Mouse (Mus musculus) forebrain, embryonic 11.5 days (tissue): Measurements from ENCODE around the gene 4921517D22Rik. TPM values are rescaled to one million over a fixed set of nuclear protein-coding genes. Genes with fewer than 3 reads are reported as not detected.
"Not testable (repeated sequence)": the region's sequence is repeated elsewhere in the genome, so short reads cannot be mapped to it uniquely, and the experiment has no call there.

ENCODE experiments used
- ATAC-seq: fragments of 200-750 bp; cut with Nextera tagmentation; replicated peaks from 2 replicates; pipeline ENCODE4 v1.8.0; 2017; ENCODE audit warnings: moderate TSS enrichment; ENCODE audit not compliant: low FRiP score
- DNase-seq: peaks from one replicate; pipeline ENCODE4 v3.0.0-alpha.2; 2017; ENCODE audit warnings: low spot score
- H3K27ac ChIP-seq: fragments of 300-500 bp; sonication (generic); 2 replicates; pipeline ENCODE4 v1.5.1; 2014; ENCODE audit warnings: low read depth, low read length
- H3K27me3 ChIP-seq: fragments of 300-500 bp; sonication (generic); 2 replicates; pipeline ENCODE4 v1.6.1; 2014; ENCODE audit warnings: mild to moderate bottlenecking, low read length, mixed read lengths; ENCODE audit not compliant: control insufficient read depth, insufficient read depth
- H3K36me3 ChIP-seq: fragments of 300-500 bp; sonication (generic); 2 replicates; pipeline ENCODE4 v1.6.1; 2014; ENCODE audit warnings: mild to moderate bottlenecking, low read length, moderate library complexity, mixed read lengths; ENCODE audit not compliant: control insufficient read depth, insufficient read depth
- H3K4me1 ChIP-seq: fragments of 300-500 bp; sonication (generic); replicated peaks from 2 replicates; pipeline ENCODE4 v1.6.1; 2014; ENCODE audit warnings: low read length, mixed read lengths; ENCODE audit not compliant: control insufficient read depth, insufficient read depth
- H3K4me2 ChIP-seq: fragments of 300-500 bp; sonication (generic); 2 replicates; pipeline ENCODE4 v1.6.1; 2014; ENCODE audit warnings: low read depth, mild to moderate bottlenecking, low read length, moderate library complexity, mixed read lengths; ENCODE audit not compliant: severe bottlenecking
- H3K4me3 ChIP-seq: fragments of 300-500 bp; sonication (generic); 2 replicates; pipeline ENCODE4 v1.5.1; 2014; ENCODE audit warnings: low read depth, low read length
- H3K9ac ChIP-seq: fragments of 300-500 bp; sonication (generic); 2 replicates; pipeline ENCODE4 v1.6.1; 2014; ENCODE audit warnings: low read length
- H3K9me3 ChIP-seq: fragments of 300-500 bp; sonication (generic); 2 replicates; pipeline ENCODE4 v1.6.1; 2016; ENCODE audit warnings: low read length, mixed read lengths; ENCODE audit not compliant: control insufficient read depth
- WGBS: fragments of 180-500 bp; shearing (Covaris S2); extraction: QIAGEN DNeasy Blood & Tissue Kit; methylation state at CpG from one replicate; pipeline ENCODE4 v1.1.7; 2014; 5-methylcytosine and 5-hydroxymethylcytosine counted together
- polyA plus RNA-seq: library from polyadenylated mRNA; unstranded; fragments of >200 nt; fragmentation: Nextera tagmentation; extraction: Ambion mirVana; gene quantifications from 2 replicates; pipeline ENCODE4 v1.2.1, GENCODE M21; 2014

The 4921517D22Rik gene
- polyA plus RNA-seq, 1 experiment from 2014 or later, result not detected

GRCm38 (mm10) chr13:59728378-59729093 lies 34.6 kb upstream of the 4921517D22Rik start:
- Histone ChIP-seq H3K27me3 (peaks cover 2% of the 10 kb centered on the region; the same call in 1 of the 2 replicates), H3K4me2 (no peak overlapping the region), H3K9ac (no peak overlapping the region), H3K4me1 (no peaks in the 10 kb centered on the region), H3K9me3 (no peaks in the 10 kb centered on the region), H3K36me3 (no peaks in the 10 kb centered on the region), H3K27ac (no peak overlapping the region), H3K4me3 (no peak overlapping the region)
- WGBS, result 37% methylated on average over 7 of the region's 7 CpGs
- ATAC-seq (peak; percentile 81), DNase-seq (peak; percentile 89)

GRCm38 (mm10) chr13:59726139-59726867 lies 32.4 kb upstream of the 4921517D22Rik start:
- peak overlapping the region; percentile 24 for H3K9ac ChIP-seq

GRCm38 (mm10) chr13:59722089-59722488 lies 28.2 kb upstream of the 4921517D22Rik start:
- H3K9ac ChIP-seq, H3K4me3 ChIP-seq, H3K27ac ChIP-seq, H3K36me3 ChIP-seq, ATAC-seq, DNase-seq, H3K27me3 ChIP-seq, H3K4me2 ChIP-seq, H3K9me3 ChIP-seq, H3K4me1 ChIP-seq: not testable (repeated sequence)
- WGBS, result 88% methylated on average over 1 of the region's 1 CpGs

More at GRCm38 (mm10) chr13:59726139-59726867, 32.4 kb upstream of the 4921517D22Rik start:
- H3K4me1 ChIP-seq, result no peaks in the 10 kb centered on the region
- ATAC-seq (no peak), DNase-seq (no peak)
- H3K4me2 ChIP-seq, result peak overlapping the region; percentile 37
- no peaks in the 10 kb centered on the region for H3K36me3 ChIP-seq
- H3K27me3 ChIP-seq, result peaks cover 2% of the 10 kb centered on the region; the same call in 1 of the 2 replicates
- no peak overlapping the region for H3K27ac ChIP-seq
- WGBS, result 32% methylated on average over 29 of the region's 29 CpGs
- no peaks in the 10 kb centered on the region for H3K9me3 ChIP-seq
- H3K4me3 ChIP-seq, result no peak overlapping the region

GRCm38 (mm10) chr13:59719475-59719874 lies 25.6 kb upstream of the 4921517D22Rik start:
- Histone ChIP-seq H3K27me3 (no peaks in the 10 kb centered on the region), H3K9me3 (no peaks in the 10 kb centered on the region), H3K27ac (no peak overlapping the region), H3K4me1 (no peaks in the 10 kb centered on the region), H3K36me3 (no peaks in the 10 kb centered on the region), H3K4me2 (no peak overlapping the region), H3K9ac (no peak overlapping the region), H3K4me3 (no peak overlapping the region)
- 92% methylated on average over 1 of the region's 1 CpGs for WGBS
- ATAC-seq (no peak), DNase-seq (no peak)

GRCm38 (mm10) chr13:59718857-59719440 lies 25.0 kb upstream of the 4921517D22Rik start:
- H3K27ac ChIP-seq, H3K27me3 ChIP-seq, DNase-seq, H3K9me3 ChIP-seq, H3K36me3 ChIP-seq, H3K4me2 ChIP-seq, H3K4me3 ChIP-seq, ATAC-seq, H3K4me1 ChIP-seq, H3K9ac ChIP-seq: not testable (repeated sequence)
- WGBS, result 49% methylated on average over 6 of the region's 6 CpGs

GRCm38 (mm10) chr13:59713710-59714109 lies 19.8 kb upstream of the 4921517D22Rik start:
- DNase-seq (no peak), ATAC-seq (no peak)
- no peak overlapping the region for H3K4me3 ChIP-seq
- no peak overlapping the region for H3K4me2 ChIP-seq
- H3K36me3 ChIP-seq, result no peaks in the 10 kb centered on the region
- H3K9ac ChIP-seq, result no peak overlapping the region
- no peaks in the 10 kb centered on the region for H3K27me3 ChIP-seq
- WGBS, result 49% methylated on average over 3 of the region's 3 CpGs
- H3K9me3 ChIP-seq, result no peaks in the 10 kb centered on the region
- H3K27ac ChIP-seq, result no peak overlapping the region
- H3K4me1 ChIP-seq, result no peaks in the 10 kb centered on the region

- H3K4me3 ChIP-seq, H3K27me3 ChIP-seq, H3K9ac ChIP-seq, H3K9me3 ChIP-seq, H3K4me1 ChIP-seq, H3K4me2 ChIP-seq, ATAC-seq, H3K36me3 ChIP-seq, DNase-seq, H3K27ac ChIP-seq: not testable (repeated sequence)
- 74% methylated on average over 3 of the region's 3 CpGs for WGBS
Observed at GRCm38 (mm10) chr13:59711984-59712383, 18.1 kb upstream of the 4921517D22Rik start, which contains the start of gene Spata31d1b. Gene Spata31d1b (plus strand): TSS chr13:59712284.

- Histone ChIP-seq H3K9ac (no peak within 1 kb of the TSS), H3K4me1 (no peaks in the 10 kb centered on the region), H3K27ac (no peak within 1 kb of the TSS), H3K36me3 (no peaks in the 10 kb centered on the region), H3K9me3 (no peaks in the 10 kb centered on the region), H3K27me3 (no peaks in the 10 kb centered on the region), H3K4me2 (no peak within 1 kb of the TSS), H3K4me3 (no peak within 1 kb of the TSS)
- DNase-seq (no peak), ATAC-seq (no peak)
- WGBS, result 92% methylated on average over 15 of the region's 15 CpGs
Observed at GRCm38 (mm10) chr13:59710230-59710629, 16.3 kb upstream of the 4921517D22Rik start, which contains the start of gene Spata31d1a. Gene Spata31d1a (minus strand): TSS chr13:59710330.
